Mouse (Mus musculus): Measurements from ENCODE around the gene Ly75.

The Ly75 gene

GRCm38 (mm10) chr2:60370188-60370587 is 12.9 kb downstream of the Ly75 start:
- no peak for DNase-seq

GRCm38 (mm10) chr2:60369454-60369853 is 13.6 kb downstream of the Ly75 start:
- DNase-seq = no peak

- no peak for DNase-seq
These were observed 15.2 kb downstream of the Ly75 start for GRCm38 (mm10) chr2:60367871-60368270.

- no peak for DNase-seq
These were observed 15.9 kb downstream of the Ly75 start for GRCm38 (mm10) chr2:60367204-60367603.

- no peak for DNase-seq
These were observed 17.1 kb downstream of the Ly75 start for GRCm38 (mm10) chr2:60365820-60366610.

GRCm38 (mm10) chr2:60365138-60365775 is 17.8 kb downstream of the Ly75 start:
- DNase-seq = no peak

- DNase-seq = no peak
These were observed 21.0 kb downstream of the Ly75 start for GRCm38 (mm10) chr2:60362146-60362545.

GRCm38 (mm10) chr2:60359796-60360195 is 23.3 kb downstream of the Ly75 start:
- no peak for DNase-seq

GRCm38 (mm10) chr2:60355388-60355683 is 27.8 kb downstream of the Ly75 start:
- DNase-seq = no peak

- DNase-seq = no peak
These were observed 28.3 kb downstream of the Ly75 start for GRCm38 (mm10) chr2:60354541-60355387.

GRCm38 (mm10) chr2:60352296-60352695 is 30.8 kb downstream of the Ly75 start:
- no peak for DNase-seq

- no peak for DNase-seq
These were observed 31.3 kb downstream of the Ly75 start for GRCm38 (mm10) chr2:60351781-60352180.

GRCm38 (mm10) chr2:60347875-60348274 is 35.2 kb downstream of the Ly75 start:
- no peak for DNase-seq

GRCm38 (mm10) chr2:60346531-60346930 is 36.6 kb downstream of the Ly75 start:
- DNase-seq = no peak

GRCm38 (mm10) chr2:60345717-60346116 is 37.4 kb downstream of the Ly75 start:
- DNase-seq = no peak

GRCm38 (mm10) chr2:60343607-60344289 is 39.4 kb downstream of the Ly75 start:
- no peak for DNase-seq

GRCm38 (mm10) chr2:60342107-60342880 is 40.8 kb downstream of the Ly75 start:
- DNase-seq = no peak

- DNase-seq = no peak
These were observed 45.2 kb downstream of the Ly75 start for GRCm38 (mm10) chr2:60337937-60338336.

GRCm38 (mm10) chr2:60328641-60329040 is 54.5 kb downstream of the Ly75 start:
- DNase-seq = no peak

GRCm38 (mm10) chr2:60327581-60327980 is 55.5 kb downstream of the Ly75 start:
- no peak for DNase-seq

GRCm38 (mm10) chr2:60326948-60327347 is 56.2 kb downstream of the Ly75 start:
- no peak for DNase-seq

GRCm38 (mm10) chr2:60323411-60323810 is 59.7 kb downstream of the Ly75 start:
- no peak for DNase-seq

All from thymus, adult 18-20 months (tissue).